In the genomic region with DNA sequence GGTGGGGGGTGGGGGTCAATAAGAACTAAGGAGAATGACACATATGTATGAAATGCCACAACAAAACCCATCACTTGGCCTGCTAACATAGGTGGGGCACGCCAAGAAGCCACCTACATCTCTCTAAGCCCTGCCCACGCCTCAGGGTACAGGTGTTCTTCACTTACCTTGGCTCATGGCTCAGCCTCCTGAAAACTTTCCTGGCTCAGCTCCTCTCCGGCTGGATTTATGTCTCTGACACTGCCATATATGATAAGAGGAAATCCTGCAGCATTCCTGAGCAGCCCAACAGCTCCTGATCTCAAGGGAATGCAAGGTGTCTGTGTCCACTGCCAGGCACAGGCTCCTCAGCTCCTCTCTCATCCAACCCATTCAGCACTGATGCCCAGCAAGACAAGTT, we compare ENCODE assay signal across 21 mouse cellular contexts. TPM values are rescaled to one million over a fixed set of nuclear protein-coding genes. Genes with fewer than 3 reads are reported as not detected.
DNase-seq lines count a peak whose midpoint lies in the region; ATAC-seq and TF ChIP-seq lines count a peak whose summit lies in the region.
"Had no signal": no experiment of that assay in that cellular context is flagged by ENCODE, and none has a peak within 500 bp of the region (broad histone marks: within the 10 kb centered on the region; RNA-seq: fewer than 3 reads in every experiment).

No protein-coding gene starts in this region.

- H3K27me3 ChIP-seq in kidney, embryonic 14.5 days (ENCODE audit: control insufficient read depth, insufficient read depth, low read length): no peaks in the 10 kb centered on the region
- no peaks in the 10 kb centered on the region for H3K27me3 ChIP-seq in forebrain, embryonic 10.5 days (ENCODE audit: poor library complexity, severe bottlenecking)
- H3K27me3 ChIP-seq: embryonic facial prominence, embryonic 12.5 days; forebrain, embryonic 13.5 days; forebrain, embryonic 15.5 days had no signal

- H3K27ac ChIP-seq in left cerebral cortex, adult 2 months: peak overlapping the region; percentile 36
- no peak overlapping the region for H3K27ac ChIP-seq in kidney, embryonic 14.5 days (ENCODE audit: low read depth, low read length)
- H3K27ac ChIP-seq in forebrain, embryonic 10.5 days: no peak overlapping the region
- H3K27ac ChIP-seq: embryonic facial prominence, embryonic 10.5 days; embryonic facial prominence, embryonic 12.5 days; forebrain, embryonic 13.5 days; forebrain, embryonic 15.5 days had no signal

- H3K4me1 ChIP-seq in kidney, embryonic 14.5 days (ENCODE audit: control insufficient read depth, insufficient read depth, low read length): no peaks in the 10 kb centered on the region
- no peaks in the 10 kb centered on the region for H3K4me1 ChIP-seq in forebrain, embryonic 10.5 days
- H3K4me1 ChIP-seq: embryonic facial prominence, embryonic 10.5 days; embryonic facial prominence, embryonic 12.5 days; forebrain, embryonic 13.5 days; forebrain, embryonic 15.5 days had no signal

- TF ChIP-seq CTCF in left cerebral cortex, adult 2 months (IDR thresholded peaks at IDR 0.05): no peak

- no peak for DNase-seq in left cerebral cortex, adult 2 months (ENCODE audit: extremely low spot score in 1 of 2, low spot score in 2 of 2)
- no peak for DNase-seq in left cerebral cortex, adult 8-10 months (ENCODE audit: low spot score in 2 of 2)
- peak; percentile 83 for DNase-seq in fat pad, adult 2 months (ENCODE audit: extremely low read depth, low read depth, low spot score)
- DNase-seq in forebrain, embryonic 10.5 days (ENCODE audit: extremely low spot score, low spot score): no peak
- DNase-seq: adrenal gland, adult 2 months; adrenal gland, postnatal 10 days; adrenal gland, postnatal 25 days; cerebellum, adult 11-12 months; cerebellum, adult 2 months; cerebellum, adult 9-10 months; cerebellum, postnatal 10 days; cerebellum, postnatal 25 days; forebrain, postnatal 0 days had no signal

- intact Hi-C loops in left cerebral cortex, adult 2 months (cut with DNase I): no loop called here

- WGBS in kidney, embryonic 14.5 days: 86% methylated on average over 3 of the region's 3 CpGs
- 86% methylated on average over 3 of the region's 3 CpGs for WGBS in forebrain, embryonic 10.5 days

- H3K4me3 ChIP-seq in left cerebral cortex, adult 2 months: no peak overlapping the region
- H3K4me3 ChIP-seq in kidney, embryonic 14.5 days (ENCODE audit: low read length): no peak overlapping the region
- H3K4me3 ChIP-seq in forebrain, embryonic 10.5 days: no peak overlapping the region
- H3K4me3 ChIP-seq: embryonic facial prominence, embryonic 10.5 days; embryonic facial prominence, embryonic 12.5 days; forebrain, embryonic 13.5 days; forebrain, embryonic 15.5 days had no signal

- no peak overlapping the region for H3K4me2 ChIP-seq in kidney, embryonic 14.5 days (replicated peaks; ENCODE audit: low read depth, low read length)
- H3K4me2 ChIP-seq: embryonic facial prominence, embryonic 12.5 days; forebrain, embryonic 13.5 days; forebrain, embryonic 15.5 days had no signal

- H3K9ac ChIP-seq in kidney, embryonic 14.5 days (ENCODE audit: low read depth, low read length): no peak overlapping the region
- H3K9ac ChIP-seq: embryonic facial prominence, embryonic 12.5 days; forebrain, embryonic 13.5 days; forebrain, embryonic 15.5 days; forebrain, postnatal 0 days had no signal

- no peak for ATAC-seq in kidney, embryonic 14.5 days (ENCODE audit: low FRiP score, low TSS enrichment)
- ATAC-seq: forebrain, embryonic 13.5 days; forebrain, embryonic 15.5 days; forebrain, postnatal 0 days had no signal

- H3K9me3 ChIP-seq in kidney, embryonic 14.5 days (ENCODE audit: control insufficient read depth, low read length): no peaks in the 10 kb centered on the region
- H3K9me3 ChIP-seq in forebrain, embryonic 10.5 days: no peaks in the 10 kb centered on the region
- H3K9me3 ChIP-seq: embryonic facial prominence, embryonic 10.5 days; embryonic facial prominence, embryonic 12.5 days; forebrain, embryonic 13.5 days; forebrain, embryonic 15.5 days had no signal

- no peaks in the 10 kb centered on the region for H3K36me3 ChIP-seq in kidney, embryonic 14.5 days (ENCODE audit: control insufficient read depth, insufficient read depth, low read length)
- H3K36me3 ChIP-seq in forebrain, embryonic 10.5 days (replicated peaks): no peaks in the 10 kb centered on the region
- H3K36me3 ChIP-seq: embryonic facial prominence, embryonic 10.5 days; embryonic facial prominence, embryonic 12.5 days; forebrain, embryonic 15.5 days had no signal

RNA-seq across cellular contexts. Expression of gene Il1b, which starts 40.7 kb away (rescaled TPM):
- total RNA-seq in left cerebral cortex, adult 2 months (2021): 1 to 10 TPM in 1 of 2 experiments, under 1 TPM in 1; 0.42 to 1.1 TPM
- total RNA-seq in left cerebral cortex, adult 8-10 months (2022): under 1 TPM; 0.36 to 0.81 (median 0.56) TPM
- not detected in 2 replicates for polyA plus RNA-seq in kidney, embryonic 14.5 days (2014; fragmentation: Nextera tagmentation; extraction: Ambion mirVana)
- 0.15 TPM in 1 of 2 replicates, not detected in the other for polyA plus RNA-seq in forebrain, embryonic 10.5 days (2016; fragmentation: Nextera tagmentation; extraction: Ambion mirVana)
- total RNA-seq: adrenal gland, postnatal 25 days; ES-E14; forebrain, postnatal 0 days had no signal
- polyA plus RNA-seq: C2C12; embryonic facial prominence, embryonic 10.5 days; embryonic facial prominence, embryonic 12.5 days; forebrain, embryonic 11.5 days; forebrain, embryonic 15.5 days had no signal
